Mouse (Mus musculus) liver, adult 2 months (tissue): ENCODE measurements around the gene Krt87.

Source experiments
- CTCF ChIP-seq: fragments of 200-500 bp; IDR thresholded peaks from 2 replicates; pipeline ENCODE4 v1.5.1; 2011; ENCODE audit warnings: low read depth, low read length, control low read depth
- POLR2A ChIP-seq: fragments of 200-500 bp; IDR thresholded peaks from 2 replicates; pipeline ENCODE4 v1.6.1; 2011; ENCODE audit warnings: low read length, control low read depth; ENCODE audit not compliant: insufficient read depth; ENCODE audit errors: extremely low read depth

GRCm38 (mm10) chr15:101424914-101425313, 13.7 kb downstream of the Krt87 start:
- TF ChIP-seq CTCF (no peak), POLR2A (no peak)
